Mouse (Mus musculus) bone marrow macrophage, adult 2 months (primary cell): ENCODE measurements around the gene 1700025G04Rik. TPM values are rescaled to one million over a fixed set of nuclear protein-coding genes. Genes with fewer than 3 reads are reported as not detected.

Source experiments
- H3K27ac ChIP-seq: 2 replicates; pipeline ENCODE4 v1.5.1; 2012; ENCODE audit warnings: low read depth, low read length; ENCODE audit not compliant: insufficient read depth
- H3K4me1 ChIP-seq: 2 replicates; pipeline ENCODE4 v1.6.1; 2012; ENCODE audit warnings: low read length; ENCODE audit not compliant: control insufficient read depth, insufficient read depth
- H3K4me3 ChIP-seq: 2 replicates; pipeline ENCODE4 v1.5.1; 2012; ENCODE audit warnings: mild to moderate bottlenecking, low read length, moderate library complexity; ENCODE audit not compliant: insufficient read depth
- CTCF ChIP-seq: IDR thresholded peaks from 2 replicates; pipeline ENCODE4 v1.5.1; 2012; ENCODE audit warnings: low read depth, mild to moderate bottlenecking, low read length, moderate library complexity
- POLR2A ChIP-seq: IDR thresholded peaks from 2 replicates; pipeline ENCODE4 v1.6.1; 2012; ENCODE audit warnings: mild to moderate bottlenecking, low read depth, low read length, borderline replicate concordance
- polyA plus RNA-seq: library from polyadenylated mRNA; stranded (reverse); fragments of >200 nt; gene quantifications from 2 replicates; pipeline ENCODE4 v1.2.4, GENCODE M21; 2012; ENCODE audit not compliant: missing spikeins, insufficient read depth, insufficient read length

The 1700025G04Rik gene
- polyA plus RNA-seq, 1 experiment = 45.8 TPM

GRCm38 (mm10) chr1:151957669-151958068, 132.3 kb downstream of the 1700025G04Rik start:
- Histone ChIP-seq H3K27ac (peak overlapping the region; percentile 50), H3K4me3 (no peak overlapping the region), H3K4me1 (peaks cover 57% of the 10 kb centered on the region)
- TF ChIP-seq CTCF (no peak), POLR2A (no peak)

GRCm38 (mm10) chr1:151955866-151956265, 134.1 kb downstream of the 1700025G04Rik start:
- H3K4me1 ChIP-seq = peaks cover 53% of the 10 kb centered on the region
- TF ChIP-seq CTCF (no peak), POLR2A (no peak)
- H3K27ac ChIP-seq = no peak overlapping the region
- H3K4me3 ChIP-seq = no peak overlapping the region

- H3K4me3 ChIP-seq = peak overlapping the region; percentile 34
- TF ChIP-seq CTCF = no peak
- H3K4me1 ChIP-seq = peaks cover 44% of the 10 kb centered on the region
- H3K27ac ChIP-seq = peak overlapping the region; percentile 71
These were observed 136.4 kb downstream of the 1700025G04Rik start for GRCm38 (mm10) chr1:151953563-151953962.

GRCm38 (mm10) chr1:151948065-151948464, 141.9 kb downstream of the 1700025G04Rik start:
- Histone ChIP-seq H3K4me1 (peaks cover 33% of the 10 kb centered on the region), H3K27ac (peak overlapping the region; percentile 82), H3K4me3 (peak overlapping the region; percentile 58)
- TF ChIP-seq POLR2A = no peak
- no peak for TF ChIP-seq CTCF

- peak overlapping the region; percentile 58 for H3K4me3 ChIP-seq
- H3K4me1 ChIP-seq = peaks cover 30% of the 10 kb centered on the region
- TF ChIP-seq CTCF = no peak
- TF ChIP-seq POLR2A = no peak
- peak overlapping the region; percentile 82 for H3K27ac ChIP-seq
These were observed 142.4 kb downstream of the 1700025G04Rik start for GRCm38 (mm10) chr1:151947571-151947970.

GRCm38 (mm10) chr1:151944457-151945223, 145.3 kb downstream of the 1700025G04Rik start:
- TF ChIP-seq CTCF (no peak), POLR2A (no peak)
- Histone ChIP-seq H3K27ac (no peak overlapping the region), H3K4me3 (no peak overlapping the region), H3K4me1 (peaks cover 26% of the 10 kb centered on the region)

- TF ChIP-seq POLR2A = no peak
- no peak overlapping the region for H3K27ac ChIP-seq
- no peak overlapping the region for H3K4me3 ChIP-seq
- peaks cover 20% of the 10 kb centered on the region for H3K4me1 ChIP-seq
These were observed 146.2 kb downstream of the 1700025G04Rik start for GRCm38 (mm10) chr1:151943681-151944237.

- Histone ChIP-seq H3K4me1 (peaks cover 17% of the 10 kb centered on the region), H3K27ac (no peak overlapping the region), H3K4me3 (no peak overlapping the region)
- no peak for TF ChIP-seq POLR2A
- TF ChIP-seq CTCF = no peak
These were observed 146.8 kb downstream of the 1700025G04Rik start for GRCm38 (mm10) chr1:151942972-151943654.

- Histone ChIP-seq H3K4me1 (peaks cover 21% of the 10 kb centered on the region), H3K27ac (no peak overlapping the region), H3K4me3 (no peak overlapping the region)
- no peak for TF ChIP-seq CTCF
- TF ChIP-seq POLR2A = no peak
These were observed 149.9 kb downstream of the 1700025G04Rik start for GRCm38 (mm10) chr1:151939987-151940386.

- H3K27ac ChIP-seq = no peak overlapping the region
- no peak for TF ChIP-seq POLR2A
- TF ChIP-seq CTCF = no peak
- no peak overlapping the region for H3K4me3 ChIP-seq
- H3K4me1 ChIP-seq = peaks cover 21% of the 10 kb centered on the region
These were observed 150.4 kb downstream of the 1700025G04Rik start for GRCm38 (mm10) chr1:151939510-151939909.

GRCm38 (mm10) chr1:151933605-151934004, 156.3 kb downstream of the 1700025G04Rik start:
- Histone ChIP-seq H3K4me1 (peaks cover 6% of the 10 kb centered on the region), H3K4me3 (no peak overlapping the region), H3K27ac (no peak overlapping the region)
- TF ChIP-seq POLR2A (no peak), CTCF (no peak)
